Mouse (Mus musculus) kidney, postnatal 36 days (tissue): ENCODE measurements at regions not wholly inside any gene's neighbourhood (a gene's known extent, or its start where the extent isn't known, plus 50 kb on each side); places are given as distances from the start of the nearest gene placed in this dataset.

Experiments
- DNase-seq, 2 experiments: peaks; one replicate each; pipeline ENCODE4 v3.0.0; 2021 to 2022; ENCODE audit warnings: mixed read lengths in 2 of 2

DNA sequence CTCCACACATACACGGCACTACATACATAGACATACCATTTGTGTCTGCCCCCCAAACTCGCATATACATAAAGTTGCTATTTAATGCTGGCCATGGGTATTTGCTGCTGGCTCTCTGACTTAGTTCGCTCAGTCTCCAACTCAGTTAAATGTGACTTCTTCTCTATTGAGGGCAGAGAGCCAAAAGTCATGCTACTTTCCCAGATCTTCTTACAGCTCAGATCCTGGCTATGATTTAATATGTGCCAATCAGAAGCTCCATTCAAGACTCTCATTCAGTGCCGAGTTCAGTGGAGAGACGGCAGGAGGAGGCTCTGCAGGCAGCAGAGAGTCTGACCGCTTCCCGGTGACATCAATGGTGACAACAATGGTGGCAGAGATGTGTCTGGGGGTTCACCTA is 88.6 kb upstream of the Cops8 start:
- no peak for DNase-seq

DNA sequence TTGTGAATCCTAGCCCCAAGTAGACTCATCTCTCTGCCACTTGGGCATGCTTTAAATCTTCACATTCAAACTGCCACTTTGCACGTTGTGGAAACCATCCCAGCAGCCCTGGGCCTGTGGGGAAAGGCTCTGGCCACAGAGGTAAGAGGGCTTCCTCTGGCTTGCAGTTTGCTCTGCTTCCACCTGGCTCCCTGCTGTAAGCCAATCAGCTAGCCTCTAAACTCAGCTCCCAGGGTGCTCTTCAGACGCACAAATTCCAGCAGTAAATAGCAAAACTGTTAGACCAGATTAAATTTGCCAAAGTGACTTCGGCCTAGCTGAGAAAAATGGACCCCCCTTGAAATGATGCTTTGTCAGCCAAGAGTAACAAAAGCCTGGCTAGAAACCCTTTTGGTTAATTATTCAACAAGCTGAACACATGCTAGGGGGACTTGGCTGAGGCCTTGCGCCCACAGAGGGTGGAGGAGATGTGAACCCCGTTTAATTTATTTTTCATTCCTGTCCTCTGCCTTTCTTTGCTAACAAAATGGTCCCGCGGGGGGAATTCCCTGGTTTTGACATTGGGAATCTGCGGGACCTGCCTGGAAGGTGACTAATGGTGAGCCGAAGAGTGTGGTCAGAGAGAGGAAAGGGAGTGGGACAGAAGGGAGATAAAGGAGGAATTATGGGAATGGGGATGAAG is 84.1 kb upstream of the Cops8 start:
- no peak for DNase-seq

DNA sequence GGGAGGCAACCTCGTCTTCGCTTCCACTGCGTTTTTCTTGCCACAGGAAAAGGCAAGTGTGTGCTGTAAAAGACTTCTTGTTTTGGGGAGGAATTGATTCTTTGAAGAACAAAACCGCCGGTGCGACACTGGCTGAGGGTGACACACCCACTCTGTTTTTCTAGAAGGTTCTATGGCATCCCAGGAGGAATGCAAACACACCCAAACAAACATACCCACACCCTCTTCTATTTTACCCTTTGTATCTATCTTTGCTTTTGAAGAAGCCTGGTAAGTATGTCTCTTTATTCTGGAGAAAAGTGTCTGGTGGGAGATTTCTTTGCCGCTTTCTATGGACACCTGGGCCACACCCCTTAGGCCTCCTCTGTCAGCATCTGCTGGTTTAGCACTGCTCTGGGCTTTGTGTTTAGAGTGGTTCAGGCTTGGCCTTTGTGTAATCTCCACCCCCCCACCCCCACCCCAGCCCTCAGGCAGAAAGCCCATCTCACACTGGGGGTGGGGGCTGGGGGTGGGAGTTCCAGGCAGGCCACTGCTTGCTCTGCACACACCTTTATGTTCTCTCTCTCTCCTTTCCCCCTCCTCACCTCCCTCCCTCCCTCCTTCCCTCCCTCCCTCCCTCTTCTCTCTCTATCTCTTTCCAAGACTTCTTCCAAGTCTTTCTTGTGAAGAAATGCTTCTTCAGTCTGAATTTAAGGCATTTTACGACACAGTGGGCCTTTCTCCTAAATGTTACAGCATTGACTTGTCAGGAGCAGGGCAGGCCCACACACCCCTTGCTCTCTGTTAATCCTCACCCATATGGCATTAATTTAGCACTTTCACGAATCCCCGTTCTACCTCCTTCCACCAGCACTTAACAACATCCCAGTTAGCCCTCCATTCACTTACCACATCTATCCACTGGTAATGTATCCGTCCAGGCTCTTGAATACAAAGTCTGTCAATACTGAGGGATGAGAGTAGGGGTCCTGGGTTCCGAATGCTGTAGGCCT is 83.2 kb upstream of the Cops8 start:
- no peak for DNase-seq

DNA sequence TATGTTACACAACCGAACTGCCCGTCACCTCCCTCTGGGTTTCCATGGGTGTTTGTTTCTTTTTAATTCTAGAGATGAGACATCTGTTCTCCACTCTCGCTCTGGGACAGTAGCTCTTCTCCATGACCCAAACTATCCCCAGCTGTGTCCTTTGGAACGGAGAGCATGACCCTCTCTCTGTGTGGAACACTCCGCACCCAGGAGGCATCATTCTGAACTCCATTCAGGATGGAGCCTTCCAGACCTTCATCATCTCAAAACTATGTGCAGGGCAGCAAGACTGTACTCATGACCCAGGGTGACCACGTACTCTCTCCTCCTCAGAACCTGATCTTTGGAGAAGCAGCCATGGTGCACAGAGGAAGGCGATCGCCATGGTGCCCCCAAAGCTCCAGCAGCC is 80.5 kb upstream of the Cops8 start:
- DNase-seq = no peak

DNA sequence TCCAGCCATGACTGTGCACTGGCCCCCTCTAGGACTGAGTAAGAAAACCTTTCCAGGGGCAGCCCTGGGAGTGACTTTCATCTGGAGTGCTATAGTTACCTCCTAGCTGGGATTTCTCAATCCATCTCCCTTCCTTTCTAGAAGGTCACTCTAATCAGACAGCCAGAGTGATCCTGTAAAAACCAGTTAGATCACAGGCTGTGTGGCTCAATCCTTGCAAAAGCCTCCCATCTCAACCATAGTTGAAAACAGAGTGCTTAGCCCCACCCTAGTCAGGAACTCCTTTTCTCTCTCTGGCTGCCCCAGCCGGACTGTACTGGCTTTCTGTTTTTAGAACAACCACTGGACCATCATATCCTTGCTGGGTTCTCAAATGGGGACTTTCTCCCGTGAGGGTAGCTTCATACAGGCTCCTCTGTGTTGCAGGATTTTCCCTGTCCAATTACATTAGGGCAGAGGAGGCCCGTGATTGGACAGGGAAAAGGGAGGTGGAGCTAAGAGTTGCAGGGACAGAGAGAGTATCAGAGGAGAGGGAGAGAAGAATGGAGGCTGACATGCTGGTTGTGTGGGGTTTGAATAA is 78.0 kb upstream of the Cops8 start:
- no peak for DNase-seq

DNA sequence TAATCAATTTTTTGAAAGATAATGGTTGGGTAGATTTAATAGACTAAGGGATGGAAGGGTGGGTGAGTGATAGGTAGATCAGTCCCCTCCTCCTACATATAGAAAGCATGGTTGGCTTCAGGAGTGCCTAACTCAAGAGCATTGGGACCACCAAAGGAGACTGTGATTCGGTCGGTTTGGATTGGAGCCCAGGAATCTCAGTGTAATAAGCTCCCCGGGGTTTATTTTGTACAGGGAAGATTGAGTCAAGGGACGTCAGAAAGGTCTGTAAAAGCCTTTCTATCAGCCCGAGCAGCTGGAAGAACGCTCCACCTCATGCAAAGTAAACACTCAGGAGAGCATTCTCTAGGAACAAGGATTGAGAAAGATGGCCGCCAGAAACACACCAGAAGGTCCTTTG is 76.5 kb upstream of the Cops8 start:
- no peak for DNase-seq

DNA sequence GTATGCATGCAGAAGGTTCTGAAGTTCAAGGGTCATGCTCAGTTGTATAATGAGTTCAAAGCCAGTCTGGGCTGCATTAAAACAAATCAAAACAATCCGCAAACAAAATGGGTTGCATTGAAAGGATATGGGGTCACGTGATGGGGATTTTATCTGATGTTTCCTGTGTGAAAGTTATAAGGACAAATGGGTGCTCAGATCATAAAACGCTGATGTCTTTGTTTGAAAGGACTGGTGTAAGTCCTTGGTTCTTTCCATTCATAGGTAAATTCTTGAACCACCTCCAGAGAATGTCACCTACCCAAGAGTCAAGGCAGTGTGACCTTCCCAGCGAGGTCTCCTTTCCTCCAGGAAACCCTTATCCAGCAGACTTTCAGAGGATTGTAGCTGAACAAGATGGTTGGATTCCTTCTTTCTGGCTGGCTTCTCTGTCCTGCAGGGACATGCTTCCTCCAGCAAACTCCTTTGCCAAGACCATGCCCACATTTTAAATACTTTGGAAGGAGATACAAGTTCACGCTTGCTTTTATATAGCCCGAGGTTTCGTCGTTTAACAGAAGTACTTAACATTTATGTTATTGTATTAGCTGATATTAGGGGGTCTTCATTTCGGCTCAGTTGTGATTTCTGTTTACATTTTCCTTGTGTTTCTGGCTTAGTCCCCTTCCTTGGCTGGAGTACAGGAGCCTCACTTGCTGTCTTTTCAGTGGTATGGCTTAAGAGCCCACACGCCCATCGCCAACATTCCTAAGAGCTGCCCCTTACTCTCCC is 74.6 kb upstream of the Cops8 start:
- no peak for DNase-seq

DNA sequence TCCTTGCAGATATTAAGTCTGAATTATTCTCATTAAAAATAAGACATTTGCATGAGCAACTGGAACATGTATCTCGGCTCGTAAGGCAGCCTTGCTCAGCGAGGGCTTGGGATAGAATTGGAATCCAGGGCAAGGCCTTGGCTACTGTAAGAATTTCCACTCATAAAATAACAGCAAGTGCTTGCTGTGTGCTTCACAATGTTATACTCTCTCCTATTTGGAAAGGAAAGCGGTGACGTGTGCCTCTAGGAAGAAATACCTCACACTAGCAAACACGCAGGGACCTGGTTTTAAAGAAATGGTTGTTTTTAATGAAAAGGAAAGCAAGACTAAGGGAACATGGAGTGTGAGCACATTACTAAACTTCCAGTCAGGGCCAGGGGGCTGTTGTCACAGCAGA is 69.3 kb upstream of the Cops8 start:
- no peak for DNase-seq

DNA sequence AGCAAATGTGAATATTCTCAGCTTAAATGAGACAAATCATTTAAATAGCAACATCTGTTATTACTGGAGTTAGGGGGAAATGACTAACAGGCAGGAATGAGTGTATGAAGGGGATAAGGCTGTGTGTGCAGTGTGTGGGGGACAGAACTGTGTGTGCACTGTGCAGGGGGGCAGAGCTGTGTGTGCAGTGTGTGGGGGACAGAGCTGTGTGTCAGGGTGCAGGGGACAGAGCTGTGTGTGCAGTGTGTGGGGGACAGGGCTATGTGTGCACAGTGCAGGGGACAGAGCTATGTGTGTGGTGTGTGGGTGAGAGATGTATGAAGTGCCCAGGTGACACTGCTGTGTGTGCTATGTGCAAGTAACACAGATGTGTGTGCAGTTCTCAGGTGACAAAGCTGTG is 66.7 kb upstream of the Cops8 start:
- DNase-seq = no peak

DNA sequence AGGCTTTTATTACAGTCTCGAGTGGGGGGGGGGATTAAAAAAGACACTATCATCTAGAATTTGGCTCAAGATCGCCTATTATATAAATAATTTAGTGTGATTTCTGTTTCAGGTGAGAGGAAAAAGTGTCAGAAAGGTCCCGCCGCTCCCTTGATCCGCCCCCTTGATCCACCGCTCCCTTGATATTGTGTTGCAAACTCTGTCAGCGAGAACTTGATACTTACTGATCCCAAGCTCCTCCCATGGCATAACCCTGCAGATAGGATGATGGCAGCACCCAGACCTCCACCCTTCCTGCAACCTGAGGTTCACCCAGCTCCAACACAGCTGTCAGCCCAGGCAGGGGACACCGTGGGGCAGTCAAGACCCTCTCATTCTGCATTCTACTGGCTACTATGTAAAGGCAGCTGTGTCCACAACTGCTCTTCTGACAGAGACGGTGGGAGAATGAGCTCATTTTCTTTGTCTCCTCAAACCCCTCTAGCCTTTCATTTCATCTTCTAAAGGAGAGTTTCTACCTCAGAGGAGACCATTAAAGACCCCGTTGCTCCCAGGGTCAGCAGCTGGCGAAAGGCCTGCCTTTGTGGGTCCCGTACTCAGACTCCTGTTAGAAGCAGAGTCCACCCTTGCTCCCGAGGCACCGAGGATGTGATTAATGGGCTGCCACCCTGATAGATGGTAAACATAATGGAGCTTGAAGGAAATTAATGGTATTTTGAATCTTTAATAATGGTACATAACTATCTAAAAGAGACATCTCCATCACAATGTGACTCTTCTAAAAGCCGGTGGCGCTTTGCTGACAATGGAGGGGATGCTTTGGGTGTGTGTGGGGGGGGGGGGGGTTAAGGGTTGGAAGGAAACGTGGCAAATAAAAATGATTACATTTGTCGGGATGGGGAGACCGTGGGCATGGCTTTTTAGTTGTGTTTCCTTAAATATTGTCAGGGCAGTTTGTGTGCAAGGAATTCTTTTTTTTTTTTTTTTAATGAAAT is 58.7 kb upstream of the Cops8 start:
- no peak for DNase-seq

DNA sequence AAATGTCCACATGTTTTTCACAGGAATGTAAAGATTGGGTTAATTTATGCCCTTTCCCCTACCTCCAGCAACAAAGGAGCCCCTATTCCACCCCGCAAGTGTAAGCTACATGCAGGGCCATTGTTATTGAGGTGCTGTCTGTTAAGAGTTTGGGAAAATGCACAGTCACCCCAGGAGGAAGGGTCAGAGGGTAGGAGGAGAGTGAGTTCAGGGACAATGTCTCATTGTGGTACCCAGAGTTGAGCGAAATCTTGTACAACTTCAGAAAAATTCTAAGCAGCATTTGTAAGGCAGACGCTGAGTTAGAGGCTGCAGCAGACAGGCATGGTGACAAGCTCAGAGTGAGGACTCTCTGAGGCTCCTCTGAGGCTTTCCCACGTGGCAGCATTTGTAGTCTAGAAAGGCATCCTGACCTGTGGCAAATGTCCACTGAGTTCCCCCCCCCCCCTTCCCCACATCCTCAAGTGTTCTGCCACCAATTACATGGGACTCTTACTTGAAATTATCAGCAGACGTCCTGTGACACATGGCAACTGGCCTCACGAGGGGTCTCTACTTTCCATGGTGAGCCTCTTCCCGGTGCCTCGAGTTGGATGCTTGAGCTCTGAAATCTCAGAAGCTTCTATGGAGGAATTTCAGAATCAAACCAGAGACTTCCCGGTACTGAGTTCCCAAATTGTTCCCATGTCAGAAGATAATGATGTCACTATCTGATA is 57.8 kb upstream of the Cops8 start:
- DNase-seq = no peak

DNA sequence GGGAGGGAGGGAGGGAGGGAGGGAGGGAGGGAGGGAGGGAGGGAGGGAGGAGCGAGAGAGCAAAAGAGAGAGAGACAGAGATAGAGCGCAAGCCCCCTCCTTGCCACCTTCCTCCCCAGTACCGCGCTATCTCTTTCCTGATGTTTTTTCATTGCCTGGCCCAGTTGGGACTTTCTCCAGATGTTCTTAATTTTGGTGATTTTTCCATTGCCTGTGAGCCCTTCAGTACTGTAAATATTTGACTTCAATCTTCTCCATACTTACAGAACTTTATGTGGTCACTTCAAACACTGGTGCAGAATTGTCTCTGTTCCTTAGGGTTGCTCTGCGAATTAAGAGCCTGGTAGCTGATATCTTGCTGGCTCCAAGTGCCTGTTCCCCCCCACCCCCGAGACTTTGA is 50.1 kb upstream of the Cops8 start:
- DNase-seq = no peak
